Mouse (Mus musculus): ENCODE results near the gene Ccdc173.

GRCm38 (mm10) chr2:69773331-69773730, 16.0 kb downstream of the Ccdc173 start:
- TF ChIP-seq CTCF (IDR thresholded peaks at IDR 0.05; ENCODE audit: control insufficient read depth, insufficient read depth, insufficient replicate concordance, low read depth, low read length) (no peak), POLR2A (IDR thresholded peaks at IDR 0.05; ENCODE audit: control insufficient read depth, low read depth, low read length) (no peak)
